Mouse (Mus musculus) cerebellum, adult 8-10 months (tissue): Measurements from ENCODE around the gene Smpd2.

Experiments used
- DNase-seq: peaks from one replicate; pipeline ENCODE4 v3.0.0; 2022

Smpd2 gene

DNA sequence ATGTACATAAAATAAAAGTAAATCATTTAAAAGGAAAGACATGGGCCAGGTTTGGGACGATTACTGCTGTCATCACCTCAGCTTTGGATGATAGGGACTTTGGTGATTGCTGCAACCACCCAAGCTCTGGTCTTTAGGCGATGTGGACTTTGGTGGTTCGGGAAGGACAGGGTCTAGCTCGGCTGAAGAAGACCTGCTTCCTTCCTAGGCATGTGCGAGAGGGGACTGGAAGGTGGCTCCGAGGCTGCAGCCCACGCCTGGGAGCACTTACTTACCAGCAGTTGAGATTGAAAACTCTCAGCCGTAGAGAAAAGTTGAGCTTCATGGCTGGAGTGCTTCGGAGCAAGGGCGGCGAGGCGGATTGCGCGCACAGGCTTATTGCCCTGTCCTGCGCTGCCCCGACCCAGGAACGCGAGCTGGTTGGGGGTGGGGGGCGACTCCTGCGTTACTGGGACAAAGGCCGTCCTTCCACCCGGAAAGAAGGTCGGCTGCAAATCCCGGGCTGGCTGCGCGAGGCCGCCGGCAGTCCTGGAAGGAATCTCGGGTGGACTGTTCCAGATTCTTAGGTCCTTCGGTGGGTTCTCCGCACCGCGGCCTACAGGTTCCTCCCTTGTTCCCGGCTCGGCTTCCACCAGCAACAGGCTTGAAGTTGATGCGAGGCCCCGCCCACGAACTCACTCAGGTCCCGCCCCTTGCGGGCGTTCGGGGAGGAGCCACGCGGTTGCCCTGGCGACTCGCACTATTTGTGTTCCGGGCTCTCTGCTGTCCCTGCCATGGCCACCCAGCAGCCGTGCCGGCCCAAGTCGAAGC lies at the start of gene Smpd2, which contains the start of gene Ppil6:
Smpd2 (minus strand) TSS at position 662 of the 810 bp plus-strand sequence.
Ppil6 (plus strand) TSS at position 732 of the 810 bp plus-strand sequence.
- peak; percentile 91 for DNase-seq

GRCm38 (mm10) chr10:41538986-41539385 lies 48.8 kb upstream of the Smpd2 start:
- no peak for DNase-seq

- DNase-seq: no peak
These were observed 47.8 kb upstream of the Smpd2 start for GRCm38 (mm10) chr10:41537983-41538330.

GRCm38 (mm10) chr10:41537226-41537982 lies 47.2 kb upstream of the Smpd2 start:
- no peak for DNase-seq

DNA sequence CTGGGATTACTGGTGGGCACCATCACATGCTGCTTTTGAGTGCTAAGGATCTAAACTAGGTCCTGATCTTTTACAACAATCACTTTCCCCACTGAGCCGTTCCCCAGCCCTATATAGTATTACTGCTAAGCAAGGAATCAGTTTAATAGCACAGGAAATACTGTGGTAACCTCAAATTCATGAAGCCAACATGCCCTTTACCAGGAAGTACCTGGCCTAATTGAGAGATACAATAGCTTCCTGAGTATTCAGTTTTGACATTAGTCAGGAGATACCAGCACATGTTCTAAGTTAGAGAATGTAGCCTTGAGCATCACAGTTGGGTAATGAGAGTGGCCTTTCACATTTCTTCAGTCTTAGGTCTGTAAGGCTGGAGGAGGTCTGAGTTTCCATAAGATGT lies 46.5 kb upstream of the Smpd2 start:
- no peak for DNase-seq

GRCm38 (mm10) chr10:41535991-41536390 lies 45.8 kb upstream of the Smpd2 start:
- no peak for DNase-seq

DNA sequence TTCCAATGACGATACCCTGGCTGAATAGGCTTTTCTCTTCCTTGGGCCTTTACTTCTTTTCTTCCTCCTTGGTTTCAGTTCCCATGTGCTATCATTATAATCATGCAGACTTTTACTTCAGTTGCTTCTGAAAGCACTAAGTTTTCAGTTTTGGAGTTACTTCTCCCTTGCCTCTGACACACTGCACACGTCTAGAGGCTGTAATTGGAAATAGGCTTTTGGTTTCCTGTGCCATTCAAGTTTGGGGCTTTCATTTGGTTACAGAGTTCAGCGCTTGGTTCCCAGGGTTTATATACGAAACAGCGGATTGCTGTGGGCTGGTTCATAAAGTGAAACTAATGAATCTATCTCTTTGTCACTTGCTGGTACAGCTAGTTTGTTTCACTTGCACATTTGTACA lies 39.8 kb upstream of the Smpd2 start:
- no peak for DNase-seq

- DNase-seq: no peak
These were observed 35.5 kb upstream of the Smpd2 start for GRCm38 (mm10) chr10:41525696-41526095.

DNA sequence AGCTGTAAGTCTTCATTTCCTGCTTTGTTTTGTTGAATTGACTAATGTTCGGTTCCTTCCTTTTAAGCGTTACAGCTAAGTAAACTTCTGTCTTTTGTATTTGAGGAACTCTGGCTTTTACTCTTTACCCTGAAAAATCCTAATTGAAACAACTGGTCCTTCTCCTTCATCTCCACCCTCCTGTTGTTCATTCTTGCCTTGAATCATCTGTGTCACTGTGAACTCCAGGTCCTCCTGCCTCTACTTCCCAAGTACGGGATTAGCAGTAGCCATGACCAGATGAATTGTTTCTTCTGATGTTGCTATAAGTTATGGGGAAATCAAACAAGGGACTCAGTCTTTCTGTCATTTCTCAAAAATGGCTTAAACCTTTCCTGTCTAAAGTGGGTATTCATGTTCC lies 33.2 kb upstream of the Smpd2 start:
- DNase-seq: no peak

- no peak for DNase-seq
These were observed 30.2 kb upstream of the Smpd2 start for GRCm38 (mm10) chr10:41520410-41520673.

GRCm38 (mm10) chr10:41519640-41520409 lies 29.7 kb upstream of the Smpd2 start:
- no peak for DNase-seq

GRCm38 (mm10) chr10:41518981-41519618 lies 28.9 kb upstream of the Smpd2 start, which contains the start of gene Cd164:
Gene Cd164 (plus strand): TSS chr10:41519414.
- DNase-seq: peak; percentile 93

- DNase-seq: peak; percentile 73
These were observed 28.4 kb upstream of the Smpd2 start for GRCm38 (mm10) chr10:41518508-41518980.

DNA sequence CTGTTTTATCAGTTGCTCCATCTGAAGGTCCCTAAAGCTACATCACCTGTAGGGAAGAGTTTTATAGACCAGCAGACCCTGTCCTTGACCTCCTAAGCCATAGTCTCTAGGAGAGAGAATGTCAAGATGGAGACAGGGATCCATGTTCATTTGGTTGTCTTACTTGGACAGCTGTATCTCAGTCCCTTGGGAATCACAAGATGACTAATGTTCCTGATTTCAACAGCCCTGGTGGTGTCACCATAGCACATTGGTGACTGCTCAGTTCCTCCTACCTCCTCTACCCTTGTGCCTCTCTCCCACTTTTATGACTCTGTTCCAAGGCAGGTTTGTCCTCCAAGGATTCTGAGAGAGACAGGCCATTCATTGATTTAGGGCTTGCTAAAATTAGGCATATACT lies 24.8 kb upstream of the Smpd2 start:
- no peak for DNase-seq

DNA sequence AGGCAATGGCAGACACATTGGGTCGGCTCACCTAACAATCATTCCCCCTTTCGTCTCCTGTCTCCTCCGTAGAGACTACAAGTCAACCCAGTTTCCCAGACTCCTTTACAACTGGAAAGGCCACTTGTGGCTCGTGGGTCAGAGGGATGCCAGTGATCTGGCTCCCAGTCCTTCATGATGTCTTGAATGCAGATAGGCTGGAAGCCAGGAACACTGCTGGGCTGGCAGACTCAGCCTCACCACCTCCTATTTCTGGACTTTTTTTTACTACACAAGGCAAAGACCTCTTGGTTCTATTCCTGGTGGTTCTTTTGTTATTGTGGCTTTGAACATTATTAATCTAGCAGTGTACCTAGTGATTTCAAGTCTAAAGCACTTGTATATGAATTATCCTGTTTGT lies 24.1 kb upstream of the Smpd2 start:
- no peak for DNase-seq

GRCm38 (mm10) chr10:41509160-41509559 lies 19.0 kb upstream of the Smpd2 start:
- DNase-seq: no peak

DNA sequence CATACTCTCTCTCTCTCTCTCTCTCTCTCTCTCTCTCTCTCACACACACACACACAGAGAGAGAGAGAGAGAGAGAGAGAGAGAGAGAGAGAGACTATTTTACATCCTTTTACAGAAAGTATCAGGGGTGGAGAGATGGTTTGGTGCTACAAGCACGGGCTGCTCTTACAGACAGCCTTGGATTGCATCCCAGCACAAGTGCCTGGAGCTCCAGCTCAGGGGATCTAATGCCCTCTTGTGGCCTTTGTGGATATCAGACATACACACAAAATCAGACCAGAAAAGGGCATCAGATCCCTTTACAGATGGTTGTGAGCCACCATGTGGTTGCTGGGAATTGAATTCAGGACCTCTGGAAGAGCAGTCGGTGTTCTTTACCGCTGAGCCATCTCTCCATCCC lies 15.3 kb upstream of the Smpd2 start:
- peak; percentile 75 for DNase-seq

DNA sequence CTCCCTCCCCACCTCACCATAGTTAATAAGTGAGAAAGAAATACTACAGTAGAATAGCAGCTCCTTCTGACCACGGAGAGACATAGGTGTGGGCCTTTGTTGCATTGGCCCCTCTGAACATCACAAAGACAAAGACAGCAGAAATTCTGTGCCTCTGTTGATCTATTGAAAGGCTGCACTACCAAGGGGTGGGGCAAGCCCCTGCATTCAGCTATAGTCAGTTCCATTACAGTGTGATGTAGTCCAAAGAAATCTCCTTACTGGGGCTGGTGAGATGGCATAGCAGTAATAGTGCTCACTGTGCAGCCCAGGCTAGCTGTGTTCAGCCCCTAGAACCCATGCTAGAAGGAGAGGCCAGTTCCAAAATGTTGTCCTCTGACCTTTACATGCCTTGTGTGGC lies 14.8 kb upstream of the Smpd2 start:
- DNase-seq: no peak

GRCm38 (mm10) chr10:41500941-41501340 lies 10.8 kb upstream of the Smpd2 start:
- no peak for DNase-seq

DNA sequence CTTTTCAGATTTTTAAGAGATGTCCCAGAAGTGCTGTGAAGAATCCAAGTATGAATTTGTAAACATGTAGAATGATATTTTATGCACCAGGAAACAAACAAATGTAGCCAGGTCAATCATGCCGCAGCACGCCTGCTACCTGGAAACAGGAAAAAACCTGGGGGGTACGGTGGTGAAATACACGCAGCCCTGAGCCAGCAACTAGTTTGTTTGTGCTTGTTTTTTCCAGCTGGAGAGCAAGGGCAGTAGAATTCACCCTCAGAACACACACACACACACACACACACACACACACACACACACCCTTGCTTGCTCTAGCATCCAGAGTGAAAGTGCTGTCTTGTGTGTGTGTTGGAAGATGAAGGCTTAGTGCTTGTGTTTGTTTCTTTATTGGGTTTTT lies 942 bp upstream of the Smpd2 start:
- DNase-seq: no peak

GRCm38 (mm10) chr10:41490518-41490873 lies 327 bp upstream of the Smpd2 start:
- no peak for DNase-seq

GRCm38 (mm10) chr10:41489294-41489693 lies 875 bp downstream of the Smpd2 start:
- DNase-seq: no peak

DNA sequence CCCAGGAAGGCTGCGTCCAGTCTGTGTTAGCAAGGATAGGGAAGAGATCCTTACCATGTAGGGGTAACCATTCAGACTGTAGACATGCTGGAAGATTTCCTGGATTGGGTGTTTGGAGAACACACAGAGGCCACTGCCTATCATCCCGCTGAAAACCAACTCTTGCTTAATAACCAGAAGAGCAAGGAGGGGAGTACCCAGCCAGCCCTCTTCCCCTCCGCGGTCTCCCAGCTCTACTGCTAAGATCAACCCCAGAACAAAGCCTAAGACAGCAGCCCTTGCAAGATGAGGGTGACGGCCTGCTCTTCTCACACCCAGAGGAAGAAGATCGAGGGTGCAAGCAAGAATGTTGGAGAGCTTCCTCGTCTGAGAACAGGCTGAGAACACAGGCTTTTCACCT lies 1.3 kb downstream of the Smpd2 start:
- DNase-seq: no peak
